Mouse (Mus musculus) forebrain, postnatal 0 days (tissue): Measurements from ENCODE around the gene Abca6. TPM values are rescaled to one million over a fixed set of nuclear protein-coding genes. Genes with fewer than 3 reads are reported as not detected.

Source experiments
- ATAC-seq: fragments of 200-750 bp; cut with Nextera tagmentation; 2 replicates; pipeline ENCODE4 v1.8.0; 2017; ENCODE audit warnings: mild to moderate bottlenecking, moderate library complexity
- DNase-seq: peaks from one replicate; pipeline ENCODE4 v3.0.0-alpha.2; 2015
- H3K27ac ChIP-seq: fragments of 300-500 bp; sonication (generic); 2 replicates; pipeline ENCODE4 v1.5.1; 2014; ENCODE audit warnings: low read depth, mild to moderate bottlenecking, antibody characterized with exemption, low read length, moderate library complexity, mixed read lengths
- H3K27me3 ChIP-seq: fragments of 300-500 bp; sonication (generic); 2 replicates; pipeline ENCODE4 v1.6.1; 2014; ENCODE audit warnings: mild to moderate bottlenecking, low read length, mixed read lengths; ENCODE audit not compliant: insufficient read depth
- H3K36me3 ChIP-seq: fragments of 300-500 bp; sonication (generic); 2 replicates; pipeline ENCODE4 v1.6.1; 2014; ENCODE audit warnings: mild to moderate bottlenecking, moderate library complexity; ENCODE audit not compliant: insufficient read depth
- H3K4me1 ChIP-seq: fragments of 300-500 bp; sonication (generic); 2 replicates; pipeline ENCODE4 v1.6.1; 2014; ENCODE audit warnings: antibody characterized with exemption; ENCODE audit not compliant: insufficient read depth
- H3K4me2 ChIP-seq: fragments of 300-500 bp; sonication (generic); 2 replicates; pipeline ENCODE4 v1.6.1; 2014; ENCODE audit warnings: low read depth, mild to moderate bottlenecking, moderate library complexity
- H3K4me3 ChIP-seq: fragments of 300-500 bp; sonication (generic); 2 replicates; pipeline ENCODE4 v1.5.1; 2014; ENCODE audit warnings: low read depth, low read length, mixed read lengths
- H3K9ac ChIP-seq: fragments of 300-500 bp; sonication (generic); 2 replicates; pipeline ENCODE4 v1.6.1; 2014; ENCODE audit warnings: mild to moderate bottlenecking
- H3K9me3 ChIP-seq: fragments of 300-500 bp; sonication (generic); 2 replicates; pipeline ENCODE4 v1.6.1; 2016; ENCODE audit warnings: low read length
- CTCF ChIP-seq: sonication (generic); IDR thresholded peaks from 2 replicates; pipeline ENCODE4 v1.5.1; 2016; ENCODE audit warnings: antibody characterized with exemption, control low read depth, low read depth
- WGBS: fragments of 180-500 bp; shearing (Covaris S2); extraction: QIAGEN DNeasy Blood & Tissue Kit; methylation state at CpG from one replicate; pipeline ENCODE4 v1.1.7; 2014; 5-methylcytosine and 5-hydroxymethylcytosine counted together
- polyA plus RNA-seq: library from polyadenylated mRNA; unstranded; fragments of >200 nt; fragmentation: Nextera tagmentation; extraction: Ambion mirVana; gene quantifications from 2 replicates; pipeline ENCODE4 v1.2.1, GENCODE M21; 2015
- total RNA-seq: library from RNA; depleted of rRNA; stranded (reverse); fragments of >200 nt; gene quantifications from 2 replicates; pipeline ENCODE4 v1.2.3, GENCODE M21; 2014

Abca6 gene
- total and polyA plus RNA-seq, 2 experiments from 2014 or later: 0.91 to 2.0 TPM

GRCm38 (mm10) chr11:110198882-110199281 lies 52.7 kb downstream of the Abca6 start:
- ATAC-seq (no peak), DNase-seq (no peak)
- TF ChIP-seq CTCF: no peak
- Histone ChIP-seq H3K27me3 (no peaks in the 10 kb centered on the region), H3K4me2 (no peak overlapping the region), H3K4me3 (no peak overlapping the region), H3K9ac (no peak overlapping the region), H3K9me3 (no peaks in the 10 kb centered on the region), H3K4me1 (no peaks in the 10 kb centered on the region), H3K36me3 (no peaks in the 10 kb centered on the region), H3K27ac (no peak overlapping the region)
- 82% methylated on average over 3 of the region's 3 CpGs for WGBS

- Histone ChIP-seq H3K36me3 (no peaks in the 10 kb centered on the region), H3K9ac (no peak overlapping the region), H3K4me2 (no peak overlapping the region), H3K4me1 (no peaks in the 10 kb centered on the region), H3K27me3 (no peaks in the 10 kb centered on the region), H3K4me3 (no peak overlapping the region), H3K27ac (no peak overlapping the region), H3K9me3 (no peaks in the 10 kb centered on the region)
- ATAC-seq (no peak), DNase-seq (no peak)
- no peak for TF ChIP-seq CTCF
- 86% methylated on average over 8 of the region's 8 CpGs for WGBS
Measured at GRCm38 (mm10) chr11:110196561-110197306, 54.8 kb downstream of the Abca6 start.

- TF ChIP-seq CTCF: no peak
- Histone ChIP-seq H3K36me3 (no peaks in the 10 kb centered on the region), H3K27me3 (no peaks in the 10 kb centered on the region), H3K4me3 (no peak overlapping the region), H3K9me3 (no peaks in the 10 kb centered on the region), H3K4me2 (no peak overlapping the region), H3K9ac (no peak overlapping the region), H3K27ac (no peak overlapping the region), H3K4me1 (no peaks in the 10 kb centered on the region)
- DNase-seq (no peak), ATAC-seq (no peak)
- WGBS: 89% methylated on average over 4 of the region's 4 CpGs
Measured at GRCm38 (mm10) chr11:110195310-110195709, 56.3 kb downstream of the Abca6 start.

- H3K4me3 ChIP-seq: no peak overlapping the region
- H3K9me3 ChIP-seq: no peaks in the 10 kb centered on the region
- no peak overlapping the region for H3K9ac ChIP-seq
- no peak overlapping the region for H3K4me2 ChIP-seq
- no peaks in the 10 kb centered on the region for H3K27me3 ChIP-seq
- DNase-seq (no peak), ATAC-seq (no peak)
- no peaks in the 10 kb centered on the region for H3K36me3 ChIP-seq
- no peak for TF ChIP-seq CTCF
- H3K27ac ChIP-seq: no peak overlapping the region
- no peaks in the 10 kb centered on the region for H3K4me1 ChIP-seq
- whole genome bisulfite sequencing: 96% methylated on average over 3 of the region's 3 CpGs
Measured at GRCm38 (mm10) chr11:110171212-110171611, 80.4 kb downstream of the Abca6 start.

- Histone ChIP-seq H3K4me3 (no peak within 1 kb of the TSS), H3K4me1 (no peaks in the 10 kb centered on the region), H3K27ac (0 out of 2 replicates have a peak within 1 kb of the TSS, but pooled peaks have one; percentile 29), H3K27me3 (no peaks in the 10 kb centered on the region), H3K9me3 (no peaks in the 10 kb centered on the region), H3K9ac (no peak within 1 kb of the TSS), H3K4me2 (0 out of 2 replicates have a peak within 1 kb of the TSS, but pooled peaks have one; percentile 0), H3K36me3 (no peaks in the 10 kb centered on the region)
- WGBS: 42% methylated on average over 12 of the region's 12 CpGs
- TF ChIP-seq CTCF: no peak
- ATAC-seq (peak; percentile 34; the same call in 1 of the 2 replicates), DNase-seq (peak; percentile 40)
Measured at GRCm38 (mm10) chr11:110167459-110168251, 83.9 kb downstream of the Abca6 start, which contains the start of gene Abca9. Abca9 (minus strand) TSS chr11:110168196.

- H3K27me3 ChIP-seq: no peaks in the 10 kb centered on the region
- DNase-seq (no peak), ATAC-seq (no peak)
- no peak overlapping the region for H3K27ac ChIP-seq
- WGBS: 44% methylated on average over 3 of the region's 3 CpGs
- H3K9me3 ChIP-seq: no peaks in the 10 kb centered on the region
- no peak overlapping the region for H3K4me3 ChIP-seq
- TF ChIP-seq CTCF: no peak
- no peaks in the 10 kb centered on the region for H3K36me3 ChIP-seq
- H3K4me2 ChIP-seq: no peak overlapping the region
- no peaks in the 10 kb centered on the region for H3K4me1 ChIP-seq
- no peak overlapping the region for H3K9ac ChIP-seq
Measured at GRCm38 (mm10) chr11:110165822-110166221, 85.8 kb downstream of the Abca6 start.

- DNase-seq (no peak), ATAC-seq (no peak)
- Histone ChIP-seq H3K9ac (no peak overlapping the region), H3K36me3 (no peaks in the 10 kb centered on the region), H3K27ac (no peak overlapping the region), H3K27me3 (no peaks in the 10 kb centered on the region), H3K4me1 (no peaks in the 10 kb centered on the region), H3K4me3 (no peak overlapping the region), H3K9me3 (no peaks in the 10 kb centered on the region), H3K4me2 (no peak overlapping the region)
- TF ChIP-seq CTCF: no peak
Measured at GRCm38 (mm10) chr11:110165409-110165808, 86.2 kb downstream of the Abca6 start.
